Mouse (Mus musculus): Measurements from ENCODE around the gene Pelo. TPM values are rescaled to one million over a fixed set of nuclear protein-coding genes. Genes with fewer than 3 reads are reported as not detected.

Pelo gene
- polyA plus RNA-seq, 1 experiment, result 26.7 TPM

DNA sequence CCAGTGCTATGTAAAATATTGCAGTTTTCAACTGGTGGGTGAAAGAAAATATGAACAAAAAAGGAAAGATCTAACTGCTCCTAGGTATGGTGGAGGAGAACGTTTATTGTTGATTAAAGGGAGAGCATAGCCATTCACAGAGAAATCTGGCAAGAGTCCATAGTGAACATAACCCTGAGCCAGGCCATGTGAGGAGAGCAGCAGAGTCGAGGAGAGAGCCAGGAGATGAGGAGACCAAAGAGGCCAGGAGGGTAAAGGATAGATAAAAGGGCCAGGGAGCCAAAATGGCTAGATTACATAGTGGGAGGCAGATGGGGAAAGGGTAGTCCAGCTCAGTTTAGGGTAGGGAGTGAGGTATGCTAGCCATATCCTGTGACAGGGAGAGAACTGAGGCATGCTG lies 6.2 kb upstream of the Pelo start:
- H3K4me1 ChIP-seq (ENCODE audit: control insufficient read depth, insufficient read depth, low read length), result no peaks in the 10 kb centered on the region
- no peak overlapping the region for H3K9ac ChIP-seq (ENCODE audit: low read depth, poor library complexity, severe bottlenecking)
- no peaks in the 10 kb centered on the region for H3K9me3 ChIP-seq (replicated peaks; ENCODE audit: control insufficient read depth, insufficient read depth, low read length, poor library complexity, severe bottlenecking)
- no peaks in the 10 kb centered on the region for H3K36me3 ChIP-seq (ENCODE audit: control insufficient read depth, insufficient read depth, low read length, poor library complexity, severe bottlenecking)
- no peak overlapping the region for H3K4me3 ChIP-seq (ENCODE audit: low read depth, low read length)
- no peak overlapping the region for H3K27ac ChIP-seq (ENCODE audit: insufficient read depth, low read length)
- TF ChIP-seq EP300 (IDR thresholded peaks at IDR 0.05; ENCODE audit: insufficient read depth, low read depth, low read length) (no peak), CTCF (IDR thresholded peaks at IDR 0.05; ENCODE audit: low read depth, low read length) (no peak)
- H3K27me3 ChIP-seq (ENCODE audit: control insufficient read depth, insufficient read depth, low read length, poor library complexity, severe bottlenecking), result no peaks in the 10 kb centered on the region; the same call in 1 of the 2 replicates

DNA sequence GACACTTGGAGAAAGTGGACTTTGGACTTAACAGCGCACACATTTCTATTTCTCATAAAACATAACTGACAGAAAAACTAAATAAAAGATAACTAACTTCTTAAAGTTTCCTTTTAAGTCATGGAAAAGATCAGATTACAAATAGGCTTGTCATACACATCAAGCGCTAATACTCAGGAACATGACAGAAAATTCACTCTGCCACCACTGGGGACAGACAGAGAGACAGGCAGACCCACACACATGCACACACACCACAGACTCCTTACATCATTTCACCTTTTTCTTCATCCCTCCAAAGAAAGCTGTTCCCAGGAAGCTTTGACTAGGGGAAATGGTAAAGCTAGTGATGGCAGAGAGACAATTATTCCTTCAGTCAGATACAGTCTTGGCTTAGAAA lies 5.4 kb upstream of the Pelo start:
- H3K36me3 ChIP-seq (ENCODE audit: control insufficient read depth, insufficient read depth, low read length, poor library complexity, severe bottlenecking), result no peaks in the 10 kb centered on the region
- no peak for TF ChIP-seq CTCF (IDR thresholded peaks at IDR 0.05; ENCODE audit: low read depth, low read length)
- no peak for TF ChIP-seq EP300 (IDR thresholded peaks at IDR 0.05; ENCODE audit: insufficient read depth, low read depth, low read length)
- TF ChIP-seq POLR2A (IDR thresholded peaks at IDR 0.05; ENCODE audit: insufficient read depth, low read length), result no peak
- H3K9me3 ChIP-seq (replicated peaks; ENCODE audit: control insufficient read depth, insufficient read depth, low read length, poor library complexity, severe bottlenecking), result no peaks in the 10 kb centered on the region
- no peaks in the 10 kb centered on the region for H3K4me1 ChIP-seq (ENCODE audit: control insufficient read depth, insufficient read depth, low read length)
- no peak overlapping the region for H3K27ac ChIP-seq (ENCODE audit: insufficient read depth, low read length)
- H3K27me3 ChIP-seq (ENCODE audit: control insufficient read depth, insufficient read depth, low read length, poor library complexity, severe bottlenecking), result no peaks in the 10 kb centered on the region; the same call in 1 of the 2 replicates
- H3K9ac ChIP-seq (ENCODE audit: low read depth, poor library complexity, severe bottlenecking), result no peak overlapping the region
- H3K4me3 ChIP-seq (ENCODE audit: low read depth, low read length), result no peak overlapping the region

DNA sequence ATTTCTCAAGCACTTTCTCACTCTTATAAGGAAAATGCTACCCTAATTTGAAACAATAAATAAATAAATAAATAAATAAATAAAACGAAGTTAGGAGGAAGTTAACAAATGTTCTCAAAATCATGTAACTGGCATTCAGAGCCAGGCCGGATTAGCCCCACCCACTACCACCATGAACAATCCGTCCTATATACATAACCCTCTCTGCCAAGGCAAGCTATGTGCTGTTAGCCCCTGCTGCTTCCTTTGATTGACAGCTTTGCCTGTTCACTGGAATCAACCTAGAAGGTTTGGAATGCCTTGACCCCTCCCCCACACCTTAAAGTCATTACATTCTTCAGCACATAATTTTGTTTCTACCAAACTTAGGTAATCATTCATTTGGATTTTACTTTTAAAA lies 1.5 kb upstream of the Pelo start:
- no peak overlapping the region for H3K4me3 ChIP-seq (ENCODE audit: low read depth, low read length)
- H3K4me1 ChIP-seq (ENCODE audit: control insufficient read depth, insufficient read depth, low read length), result no peaks in the 10 kb centered on the region
- H3K27ac ChIP-seq (ENCODE audit: insufficient read depth, low read length), result no peak overlapping the region
- H3K27me3 ChIP-seq (ENCODE audit: control insufficient read depth, insufficient read depth, low read length, poor library complexity, severe bottlenecking), result no peaks in the 10 kb centered on the region
- no peak for TF ChIP-seq EP300 (IDR thresholded peaks at IDR 0.05; ENCODE audit: insufficient read depth, low read depth, low read length)
- TF ChIP-seq POLR2A (IDR thresholded peaks at IDR 0.05; ENCODE audit: insufficient read depth, low read length), result no peak
- TF ChIP-seq CTCF (IDR thresholded peaks at IDR 0.05; ENCODE audit: low read depth, low read length), result no peak
- no peaks in the 10 kb centered on the region for H3K9me3 ChIP-seq (replicated peaks; ENCODE audit: control insufficient read depth, insufficient read depth, low read length, poor library complexity, severe bottlenecking)
- no peak overlapping the region for H3K9ac ChIP-seq (ENCODE audit: low read depth, poor library complexity, severe bottlenecking)
- peaks cover 11% of the 10 kb centered on the region for H3K36me3 ChIP-seq (ENCODE audit: control insufficient read depth, insufficient read depth, low read length, poor library complexity, severe bottlenecking)

DNA sequence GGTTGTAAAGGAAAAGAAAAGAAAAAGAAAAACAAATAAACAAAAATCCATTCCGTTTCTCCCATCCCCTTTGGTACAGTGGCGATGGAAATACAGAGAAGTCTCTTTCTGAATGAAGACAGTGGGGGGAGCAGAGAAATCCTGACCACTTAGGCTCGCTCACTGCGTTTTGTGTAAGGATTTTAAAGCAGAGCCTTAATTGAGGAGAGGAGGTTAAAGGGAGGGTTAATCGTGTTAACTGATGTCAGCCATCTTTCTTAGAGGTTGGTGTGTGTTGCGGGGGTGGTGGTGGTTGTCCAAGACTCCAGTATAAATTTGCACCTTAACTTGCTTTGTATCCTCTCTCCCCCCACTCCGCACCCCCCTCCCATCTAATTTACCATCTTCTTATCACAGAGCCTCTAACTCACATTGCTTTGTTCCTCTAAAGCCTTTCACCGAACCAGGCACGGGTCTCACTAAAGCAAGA lies 1.0 kb upstream of the Pelo start:
- Histone ChIP-seq H3K36me3 (ENCODE audit: control insufficient read depth, insufficient read depth, low read length, poor library complexity, severe bottlenecking) (peaks cover 11% of the 10 kb centered on the region), H3K27me3 (ENCODE audit: control insufficient read depth, insufficient read depth, low read length, poor library complexity, severe bottlenecking) (no peaks in the 10 kb centered on the region), H3K9me3 (replicated peaks; ENCODE audit: control insufficient read depth, insufficient read depth, low read length, poor library complexity, severe bottlenecking) (no peaks in the 10 kb centered on the region), H3K4me3 (ENCODE audit: low read depth, low read length) (no peak overlapping the region), H3K9ac (ENCODE audit: low read depth, poor library complexity, severe bottlenecking) (peak overlapping the region; percentile 80), H3K27ac (ENCODE audit: insufficient read depth, low read length) (peak overlapping the region; percentile 59), H3K4me1 (ENCODE audit: control insufficient read depth, insufficient read depth, low read length) (no peaks in the 10 kb centered on the region)
- no peak for TF ChIP-seq CTCF (IDR thresholded peaks at IDR 0.05; ENCODE audit: low read depth, low read length)
- no peak for TF ChIP-seq POLR2A (IDR thresholded peaks at IDR 0.05; ENCODE audit: insufficient read depth, low read length)
- TF ChIP-seq EP300 (IDR thresholded peaks at IDR 0.05; ENCODE audit: insufficient read depth, low read depth, low read length), result no peak

DNA sequence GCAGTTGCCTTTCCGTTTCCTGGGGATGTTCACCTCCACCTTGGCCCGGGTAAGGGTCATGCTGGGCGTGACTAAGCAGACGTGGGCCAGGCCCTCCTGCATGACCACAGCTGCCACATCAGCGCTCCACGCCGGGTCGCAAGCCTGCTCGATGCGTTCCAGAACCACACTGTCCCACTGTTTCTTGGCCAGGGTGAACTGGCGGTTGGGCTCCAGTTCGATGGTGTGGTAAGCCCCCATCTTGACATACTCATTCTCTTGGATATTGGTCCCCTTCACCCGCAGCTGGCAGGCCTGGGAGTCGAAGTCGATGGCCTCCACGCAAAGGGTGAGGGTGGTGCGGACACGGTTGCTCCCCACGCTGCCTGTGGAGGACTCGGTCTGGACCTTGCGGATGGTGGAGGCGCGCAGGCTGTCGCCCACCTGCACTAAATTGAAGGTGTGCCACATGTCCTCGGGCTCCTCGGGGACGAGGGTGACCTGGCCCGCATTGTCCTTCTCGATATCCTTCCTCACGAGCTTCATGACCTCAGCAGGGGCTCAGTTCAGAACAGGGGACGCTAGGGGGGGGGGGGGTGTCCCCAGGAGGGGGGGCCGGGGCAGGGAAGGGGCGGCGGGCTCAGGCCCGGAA lies 476 bp downstream of the Pelo start:
- Histone ChIP-seq H3K27me3 (ENCODE audit: control insufficient read depth, insufficient read depth, low read length, poor library complexity, severe bottlenecking) (no peaks in the 10 kb centered on the region), H3K4me3 (ENCODE audit: low read depth, low read length) (peak overlapping the region; percentile 92), H3K27ac (ENCODE audit: insufficient read depth, low read length) (no peak overlapping the region), H3K4me1 (ENCODE audit: control insufficient read depth, insufficient read depth, low read length) (no peaks in the 10 kb centered on the region), H3K9ac (ENCODE audit: low read depth, poor library complexity, severe bottlenecking) (peak overlapping the region; percentile 80), H3K36me3 (ENCODE audit: control insufficient read depth, insufficient read depth, low read length, poor library complexity, severe bottlenecking) (peaks cover 11% of the 10 kb centered on the region), H3K9me3 (replicated peaks; ENCODE audit: control insufficient read depth, insufficient read depth, low read length, poor library complexity, severe bottlenecking) (no peaks in the 10 kb centered on the region)
- no peak for TF ChIP-seq EP300 (IDR thresholded peaks at IDR 0.05; ENCODE audit: insufficient read depth, low read depth, low read length)

DNA sequence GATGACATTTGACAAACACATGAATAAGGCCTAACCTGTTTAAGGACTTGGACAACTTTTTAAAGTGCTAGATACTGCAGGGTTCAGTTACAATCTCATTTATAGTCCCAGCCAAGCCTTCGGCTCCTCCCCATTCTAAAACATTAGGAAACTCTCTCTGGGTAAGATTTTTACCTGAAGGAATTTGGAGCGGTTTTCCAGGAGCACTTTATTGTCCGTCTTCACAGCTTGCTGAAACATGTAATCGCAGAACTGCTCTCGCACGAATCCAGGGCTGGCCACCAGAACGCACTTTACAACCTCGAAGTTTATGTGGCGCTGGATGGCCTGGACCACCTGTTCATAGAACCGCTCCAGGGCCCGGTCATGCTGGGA lies 979 bp downstream of the Pelo start:
- H3K27ac ChIP-seq (ENCODE audit: insufficient read depth, low read length), result no peak overlapping the region
- TF ChIP-seq CTCF (IDR thresholded peaks at IDR 0.05; ENCODE audit: low read depth, low read length) (no peak), EP300 (IDR thresholded peaks at IDR 0.05; ENCODE audit: insufficient read depth, low read depth, low read length) (no peak), POLR2A (IDR thresholded peaks at IDR 0.05; ENCODE audit: insufficient read depth, low read length) (no peak)
- no peaks in the 10 kb centered on the region for H3K9me3 ChIP-seq (replicated peaks; ENCODE audit: control insufficient read depth, insufficient read depth, low read length, poor library complexity, severe bottlenecking)
- H3K9ac ChIP-seq (ENCODE audit: low read depth, poor library complexity, severe bottlenecking), result peak overlapping the region; percentile 80
- H3K36me3 ChIP-seq (ENCODE audit: control insufficient read depth, insufficient read depth, low read length, poor library complexity, severe bottlenecking), result peaks cover 11% of the 10 kb centered on the region
- no peaks in the 10 kb centered on the region for H3K4me1 ChIP-seq (ENCODE audit: control insufficient read depth, insufficient read depth, low read length)
- H3K27me3 ChIP-seq (ENCODE audit: control insufficient read depth, insufficient read depth, low read length, poor library complexity, severe bottlenecking), result no peaks in the 10 kb centered on the region
- H3K4me3 ChIP-seq (ENCODE audit: low read depth, low read length), result peak overlapping the region; percentile 92
